Mouse (Mus musculus) embryo, embryonic 11.5 days (tissue): ENCODE data around the gene Rps3a1.
A peak's percentile ranks its signal among the peaks of the same experiment; 100 is the strongest.

Experiments used
- DNase-seq: peaks from one replicate; pipeline ENCODE4 v3.0.0-alpha.2; 2012; ENCODE audit warnings: low read depth, low spot score

Gene Rps3a1

DNA sequence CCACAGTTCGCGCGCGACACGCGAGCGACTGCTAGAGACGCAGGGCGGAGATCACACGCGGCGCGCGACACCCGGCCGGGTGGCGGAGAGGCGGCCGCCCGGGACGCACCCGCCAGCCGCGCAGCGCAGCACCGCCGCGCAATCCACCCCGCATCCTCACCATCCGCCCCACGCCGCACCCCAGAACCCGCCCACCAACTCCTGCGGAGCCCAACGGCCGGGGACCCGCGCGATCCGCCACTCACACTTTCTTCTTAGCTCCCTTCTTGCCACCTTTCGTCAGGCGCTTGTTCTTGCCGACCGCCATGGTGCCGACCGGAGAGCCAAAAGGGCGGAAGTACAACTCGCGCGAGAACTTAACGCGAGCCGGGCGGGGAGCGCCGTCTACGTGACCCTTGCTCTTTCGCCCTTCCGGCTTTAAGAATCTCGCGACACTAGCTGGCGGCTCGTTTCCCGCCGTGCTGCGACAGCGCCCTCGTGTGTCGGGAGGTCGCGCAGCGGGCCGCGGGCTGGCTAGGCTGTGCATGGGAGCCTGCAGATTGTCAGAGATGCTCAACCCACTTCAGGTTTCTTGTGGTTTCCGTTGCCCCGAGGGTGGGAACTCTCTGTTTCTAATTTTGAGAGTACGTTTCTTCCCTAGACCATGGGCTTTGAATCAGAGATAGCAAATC, at the start of gene Rps3a1:
Gene Rps3a1 (minus strand): TSS at position 440 of the 671 bp plus-strand sequence.
- DNase-seq: peak; percentile 95

DNA sequence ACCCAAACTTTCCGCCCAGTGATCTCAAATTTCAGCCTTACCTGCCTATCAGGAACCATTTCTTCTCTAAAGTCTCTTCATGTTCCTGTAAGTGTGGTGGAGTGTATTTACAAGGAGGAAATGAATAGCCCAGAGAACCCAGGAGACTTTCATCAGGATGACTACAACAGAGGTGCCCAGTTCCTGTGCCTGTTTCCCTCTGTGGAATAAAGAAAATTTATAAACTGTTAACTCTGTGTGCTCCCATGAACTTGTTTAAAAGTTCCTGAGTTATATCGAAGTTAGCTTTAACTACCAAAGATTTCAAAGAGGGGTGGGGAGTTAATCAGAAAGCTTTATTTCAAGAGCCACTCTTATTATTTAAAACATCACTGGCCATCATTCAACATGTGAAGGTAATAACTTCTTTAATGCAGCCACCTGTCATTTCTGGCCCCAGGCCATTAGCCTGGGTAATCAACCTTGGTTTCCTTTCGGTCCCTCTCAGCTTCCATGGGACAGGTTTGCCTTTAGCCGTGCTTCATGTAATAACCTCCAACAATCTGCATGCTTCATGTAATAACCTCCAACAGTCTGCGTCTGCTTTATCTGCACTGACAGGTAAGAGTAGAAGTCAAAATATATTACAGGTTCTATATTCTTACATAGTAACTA, 45.4 kb upstream of the Rps3a1 start:
- DNase-seq: no peak

DNA sequence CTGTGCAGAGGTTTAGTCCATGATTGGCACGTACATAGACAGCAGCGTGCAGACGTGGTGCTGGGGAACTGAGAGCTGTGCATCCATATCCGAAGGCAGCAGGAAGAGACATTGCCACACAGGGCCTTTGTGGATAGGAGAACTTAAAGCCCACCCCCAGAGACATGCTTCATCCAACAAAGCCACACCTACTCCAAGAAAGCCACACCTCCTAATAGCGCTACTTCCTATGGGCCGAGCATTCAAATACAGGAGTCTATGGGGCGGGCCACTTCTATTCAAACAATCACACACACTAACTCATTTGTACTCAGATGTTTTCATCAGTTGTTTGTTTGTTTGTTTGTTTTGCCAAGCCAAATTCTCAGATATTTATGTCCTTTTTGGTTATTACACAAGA, 42.0 kb upstream of the Rps3a1 start:
- no peak for DNase-seq

DNA sequence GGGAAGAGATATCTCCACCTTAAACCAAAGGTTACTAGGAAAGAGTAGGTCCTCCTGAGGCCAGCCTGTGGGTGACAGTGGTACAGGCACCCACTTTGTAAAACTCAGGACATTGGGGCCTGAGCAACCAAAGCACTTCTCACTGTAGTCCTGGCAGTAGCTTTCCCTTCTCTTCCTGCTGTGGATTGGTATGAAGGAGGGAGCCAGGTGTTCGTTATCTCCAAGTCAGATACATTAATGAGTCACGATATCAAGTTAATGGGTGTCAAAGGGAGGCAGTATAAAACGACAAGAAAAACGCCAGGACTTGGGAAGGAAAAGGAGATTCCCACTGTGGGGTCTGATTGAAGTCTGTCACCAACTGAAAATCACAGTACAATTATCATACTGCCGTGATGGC, 38.6 kb upstream of the Rps3a1 start:
- no peak for DNase-seq

DNA sequence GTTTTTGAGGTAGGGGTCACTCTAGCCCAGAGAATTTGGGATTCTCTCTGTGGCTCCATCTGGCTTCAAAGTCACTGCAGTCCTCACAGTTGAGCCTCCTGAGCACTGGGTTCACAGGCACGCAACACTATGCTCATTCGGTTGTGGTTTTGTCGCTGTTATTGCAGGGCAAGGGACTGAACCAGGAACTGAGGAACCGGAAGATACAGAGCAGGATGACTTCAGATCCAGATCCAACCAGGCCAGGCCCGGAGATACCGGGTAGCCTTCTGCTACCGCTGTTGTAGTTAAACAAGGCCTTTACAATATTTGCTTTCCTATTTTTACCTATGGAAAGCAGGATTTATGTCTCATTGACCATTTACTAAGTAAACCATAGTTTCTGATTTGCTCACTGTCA, 37.2 kb upstream of the Rps3a1 start:
- DNase-seq: no peak

DNA sequence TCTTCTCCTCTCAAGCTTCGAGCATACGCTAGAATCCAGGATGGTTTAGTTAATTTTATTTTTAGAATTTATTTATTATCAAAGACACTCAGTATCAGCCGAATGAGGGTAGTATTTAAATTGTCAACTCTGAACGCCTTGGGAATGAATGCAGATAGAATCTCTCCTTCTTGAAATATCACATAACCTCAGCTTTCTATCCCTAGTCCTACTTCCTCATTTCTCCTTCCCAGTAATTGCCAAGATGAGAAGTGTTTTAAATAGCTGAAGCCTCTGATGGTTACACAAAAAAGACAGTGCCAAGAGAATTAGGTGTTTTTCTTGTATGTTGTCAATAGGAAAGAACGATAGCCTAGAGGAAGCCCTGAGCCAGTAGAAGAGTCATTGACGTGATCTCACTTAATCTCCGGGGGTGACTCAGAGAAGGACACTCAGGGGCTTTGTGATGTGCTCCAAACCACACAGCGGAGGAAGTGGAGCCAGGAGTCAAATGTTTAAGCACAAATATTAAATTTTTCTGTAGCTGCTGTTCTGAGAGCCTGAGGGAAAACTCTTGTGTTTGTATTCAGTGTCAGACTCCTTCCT, 26.4 kb upstream of the Rps3a1 start:
- DNase-seq: no peak

- no peak for DNase-seq
Observed at GRCm38 (mm10) chr3:86149521-86149920, 7.0 kb upstream of the Rps3a1 start.

DNA sequence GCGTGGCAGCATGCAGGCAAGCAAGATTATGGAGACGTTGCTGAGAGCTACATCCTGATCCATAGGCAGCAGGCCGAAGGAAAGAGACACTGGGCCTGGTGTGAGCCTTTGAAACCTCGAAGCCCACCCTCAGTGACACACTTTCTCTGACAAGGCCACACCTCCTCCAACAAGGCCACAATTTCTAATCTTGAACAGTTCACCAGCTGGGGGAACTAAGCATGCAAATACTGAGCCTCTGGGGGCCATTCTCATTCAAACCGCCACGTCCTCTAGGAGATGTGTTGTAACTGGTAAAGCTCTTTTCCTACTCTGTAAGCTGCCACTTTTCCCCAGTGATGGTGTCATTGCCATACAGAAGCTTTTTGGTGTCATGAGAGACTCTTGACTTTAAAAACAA, 6.6 kb upstream of the Rps3a1 start:
- DNase-seq: no peak

GRCm38 (mm10) chr3:86143343-86143742, 841 bp upstream of the Rps3a1 start:
- no peak for DNase-seq

- peak; percentile 16 for DNase-seq
Observed at GRCm38 (mm10) chr3:86142934-86143317, 424 bp upstream of the Rps3a1 start.

GRCm38 (mm10) chr3:86141886-86142262, 628 bp downstream of the Rps3a1 start:
- no peak for DNase-seq

GRCm38 (mm10) chr3:86141366-86141765, 1.1 kb downstream of the Rps3a1 start:
- no peak for DNase-seq

GRCm38 (mm10) chr3:86139660-86140059, 2.8 kb downstream of the Rps3a1 start:
- DNase-seq: no peak

- no peak for DNase-seq
Observed at GRCm38 (mm10) chr3:86136936-86137574, 5.4 kb downstream of the Rps3a1 start.

- DNase-seq: no peak
Observed at GRCm38 (mm10) chr3:86135886-86136563, 6.5 kb downstream of the Rps3a1 start.

- no peak for DNase-seq
Observed at GRCm38 (mm10) chr3:86134939-86135638, 7.4 kb downstream of the Rps3a1 start.

- peak; percentile 58 for DNase-seq
Observed at GRCm38 (mm10) chr3:86129757-86130156, 12.7 kb downstream of the Rps3a1 start.

DNA sequence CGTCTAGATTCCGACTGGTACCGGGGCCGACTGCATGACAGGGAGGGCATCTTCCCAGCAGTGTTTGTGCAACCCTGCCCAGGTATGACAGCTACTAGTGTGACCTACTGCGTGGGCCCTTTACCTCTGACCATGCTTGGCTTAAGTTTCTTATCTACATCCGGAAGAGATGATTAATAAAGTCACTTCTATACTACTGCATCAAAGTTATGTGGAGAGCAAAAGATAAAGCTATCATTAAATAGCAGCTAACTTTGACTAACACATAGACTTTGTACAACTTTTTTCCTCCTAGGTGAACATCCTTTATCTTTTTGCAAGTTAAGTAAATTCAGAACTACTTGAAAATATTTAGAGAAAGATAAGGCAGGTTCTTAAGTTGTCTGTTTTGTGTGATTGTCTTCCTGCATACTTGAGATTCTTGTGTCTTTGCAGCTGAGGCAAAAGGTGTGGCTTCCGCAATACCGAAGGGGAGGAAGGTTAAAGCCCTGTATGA, 19.2 kb downstream of the Rps3a1 start:
- DNase-seq: no peak

DNA sequence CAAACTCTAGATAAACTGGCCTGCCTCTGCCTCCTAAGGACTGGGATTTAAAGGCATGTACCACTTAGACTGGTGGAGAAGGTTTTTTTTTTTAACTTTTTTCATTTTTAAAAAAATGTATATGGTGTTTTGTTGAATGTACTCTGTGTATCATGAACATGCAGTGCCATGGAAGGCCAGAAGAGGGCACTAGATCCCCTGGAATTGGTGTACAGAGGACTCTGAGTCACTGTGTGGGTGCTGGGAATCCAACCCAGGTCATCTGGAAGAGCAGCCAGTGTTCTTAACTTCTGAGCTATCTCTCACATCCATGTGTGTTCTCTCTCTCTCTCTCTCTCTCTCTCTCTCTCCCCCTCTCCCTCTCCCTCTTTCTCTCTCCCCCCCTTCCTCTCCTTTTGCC, 20.3 kb downstream of the Rps3a1 start:
- DNase-seq: no peak

DNA sequence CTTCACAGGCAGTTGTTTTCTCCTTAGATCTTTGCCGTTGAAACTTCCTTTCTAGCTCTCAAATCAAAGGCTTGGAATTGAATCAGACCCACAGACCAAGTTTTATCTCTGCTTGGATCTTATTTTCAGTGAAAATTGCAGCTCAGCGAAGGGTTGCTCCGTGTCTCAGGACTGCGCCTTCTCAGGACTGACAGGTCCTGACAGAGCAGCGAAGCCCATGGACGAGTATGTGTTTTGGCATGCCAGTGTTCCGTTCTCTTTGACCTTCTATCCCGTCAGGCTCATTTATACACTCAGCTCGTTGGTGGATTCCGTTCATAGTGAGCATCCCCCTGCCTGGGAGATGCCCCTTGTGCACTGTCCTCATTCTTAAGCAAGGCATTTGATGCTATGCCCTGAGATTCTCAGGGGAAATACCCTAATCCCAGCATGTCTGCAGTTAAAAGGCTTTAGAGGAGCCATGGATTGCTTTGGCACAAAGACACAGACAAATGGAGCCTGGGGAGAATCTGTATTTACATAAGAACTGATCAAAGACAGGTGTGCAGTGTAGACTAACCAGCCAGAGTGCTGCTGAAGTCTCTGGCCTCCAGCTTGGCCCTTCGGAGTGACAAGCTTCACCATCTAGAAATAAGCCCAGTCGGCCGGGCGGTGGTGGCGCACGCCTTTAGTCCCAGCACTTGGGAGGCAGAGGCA, 23.1 kb downstream of the Rps3a1 start:
- DNase-seq: no peak

DNA sequence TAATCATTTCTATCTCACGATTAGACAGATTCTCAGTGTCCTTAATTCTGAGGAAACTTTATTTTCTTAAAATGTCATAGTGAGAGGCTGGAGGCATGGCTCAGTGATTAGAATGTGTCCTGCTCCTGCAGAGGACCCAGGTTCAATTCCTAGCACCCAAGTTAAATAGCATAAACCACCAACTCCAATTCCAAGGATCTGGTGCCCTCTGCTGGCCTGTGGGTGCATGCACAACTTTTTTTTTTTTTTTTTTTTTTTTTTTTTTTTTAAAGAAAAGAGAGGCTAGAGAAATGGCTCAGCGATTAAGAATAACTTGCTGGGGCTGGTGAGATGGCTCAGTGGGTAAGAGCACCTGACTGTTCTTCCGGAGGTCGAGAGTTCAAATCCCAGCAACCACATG, 25.6 kb downstream of the Rps3a1 start:
- no peak for DNase-seq
